20 mouse cellular contexts compared by ENCODE assay signal in the genomic region with DNA sequence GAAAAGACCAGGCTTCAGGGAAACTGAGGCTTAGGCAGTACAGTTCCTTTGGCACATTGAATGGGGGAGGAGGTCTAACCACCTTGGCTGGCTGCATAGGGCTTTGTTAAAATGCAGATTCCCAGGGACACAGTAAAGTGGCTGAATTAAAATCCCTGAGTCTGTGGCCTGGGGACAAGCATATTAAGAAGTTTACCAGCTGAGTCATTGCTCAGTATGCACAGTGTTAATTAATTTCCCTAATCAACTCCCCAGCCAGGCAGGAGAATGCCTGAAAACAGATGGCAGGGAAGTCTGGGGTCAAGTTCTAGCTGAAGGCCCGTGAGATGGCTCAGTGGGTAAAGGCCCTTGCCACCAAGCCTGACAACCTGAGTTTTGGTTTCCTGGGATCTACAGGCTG. TPM values are rescaled to one million over a fixed set of nuclear protein-coding genes. Genes with fewer than 3 reads are reported as not detected.
DNase-seq lines count a peak whose midpoint lies in the region; ATAC-seq and TF ChIP-seq lines count a peak whose summit lies in the region.
"Had no signal": no experiment of that assay in that cellular context is flagged by ENCODE, and none has a peak within 500 bp of the region (broad histone marks: within the 10 kb centered on the region; RNA-seq: fewer than 3 reads in every experiment).

No protein-coding gene starts in this region.

- no peak overlapping the region for H3K27ac ChIP-seq in forebrain, embryonic 11.5 days (ENCODE audit: low read depth, low read length)
- no peak overlapping the region for H3K27ac ChIP-seq in forebrain, embryonic 10.5 days
- no peak overlapping the region for H3K27ac ChIP-seq in kidney, adult 2 months (ENCODE audit: insufficient read depth, low read depth, low read length)
- H3K27ac ChIP-seq in liver, embryonic 11.5 days (ENCODE audit: low read depth, low read length), result no peak overlapping the region
- H3K27ac ChIP-seq: embryonic facial prominence, embryonic 12.5 days; heart, adult 2 months; hindbrain, embryonic 10.5 days; hindbrain, embryonic 14.5 days had no signal

- H3K4me3 ChIP-seq in forebrain, embryonic 11.5 days (ENCODE audit: low read depth, low read length), result no peak overlapping the region
- H3K4me3 ChIP-seq in forebrain, embryonic 10.5 days, result no peak overlapping the region
- H3K4me3 ChIP-seq in kidney, adult 2 months (ENCODE audit: insufficient read depth, low read depth, low read length), result no peak overlapping the region
- no peak overlapping the region for H3K4me3 ChIP-seq in liver, embryonic 11.5 days (ENCODE audit: low read depth, low read length)
- H3K4me3 ChIP-seq: embryonic facial prominence, embryonic 12.5 days; heart, adult 2 months; heart, embryonic 12.5 days; hindbrain, embryonic 10.5 days had no signal

- TF ChIP-seq POLR2A in kidney, adult 2 months (IDR thresholded peaks at IDR 0.05; ENCODE audit: low read depth, low read length), result no peak

- TF ChIP-seq CTCF in kidney, adult 2 months (conservative IDR thresholded peaks at IDR 0.05; ENCODE audit: insufficient read depth, insufficient read length, low read depth, low read length), result no peak

- 0 out of 2 replicates have a peak, but pooled peaks have one; percentile 30 for ATAC-seq in forebrain, embryonic 11.5 days (replicated peaks; ENCODE audit: low FRiP score)
- ATAC-seq in liver, embryonic 11.5 days (replicated peaks; ENCODE audit: low FRiP score), result no peak
- ATAC-seq: CD4-positive, CD25-positive, alpha-beta regulatory T cell, adult 4 months had no signal

- no peak overlapping the region for H3K4me2 ChIP-seq in forebrain, embryonic 11.5 days (ENCODE audit: low read depth, low read length, severe bottlenecking)
- H3K4me2 ChIP-seq in liver, embryonic 11.5 days, result no peak overlapping the region
- H3K4me2 ChIP-seq: embryonic facial prominence, embryonic 12.5 days; heart, embryonic 12.5 days; hindbrain, embryonic 14.5 days had no signal

- no peak for DNase-seq in forebrain, embryonic 11.5 days (ENCODE audit: low spot score)
- no peak for DNase-seq in forebrain, embryonic 10.5 days (ENCODE audit: extremely low spot score, low spot score)
- peak; percentile 29 for DNase-seq in kidney, adult 2 months
- DNase-seq in kidney, postnatal 10 days, result no peak
- peak; percentile 96 for DNase-seq in Muller cell, postnatal 12 days (ENCODE audit: inconsistent ontology term)
- peak; percentile 11 for DNase-seq in retina, embryonic 14.5 days (ENCODE audit: low spot score)
- no peak for DNase-seq in liver, embryonic 11.5 days (ENCODE audit: low spot score)
- DNase-seq: adrenal gland, postnatal 10 days; B cell, adult 2 months; cerebellum, adult 11-12 months; cerebellum, adult 9-10 months; cerebellum, postnatal 25 days; gastrocnemius, postnatal 10 days; heart, adult 2 months had no signal

- H3K4me1 ChIP-seq in forebrain, embryonic 11.5 days (replicated peaks; ENCODE audit: control insufficient read depth, insufficient read depth, low read length), result peaks cover 5% of the 10 kb centered on the region; the same call in 1 of the 2 replicates
- H3K4me1 ChIP-seq in forebrain, embryonic 10.5 days, result peaks cover 24% of the 10 kb centered on the region
- no peaks in the 10 kb centered on the region for H3K4me1 ChIP-seq in kidney, adult 2 months (ENCODE audit: control insufficient read depth, insufficient read depth, low read length)
- no peaks in the 10 kb centered on the region for H3K4me1 ChIP-seq in liver, embryonic 11.5 days (replicated peaks; ENCODE audit: control insufficient read depth, insufficient read depth, low read length)
- H3K4me1 ChIP-seq: embryonic facial prominence, embryonic 12.5 days had no signal

- H3K27me3 ChIP-seq in forebrain, embryonic 11.5 days (ENCODE audit: control insufficient read depth, insufficient read depth, low read length), result no peaks in the 10 kb centered on the region
- no peaks in the 10 kb centered on the region for H3K27me3 ChIP-seq in forebrain, embryonic 10.5 days (ENCODE audit: poor library complexity, severe bottlenecking)
- H3K27me3 ChIP-seq in kidney, adult 2 months (replicated peaks; ENCODE audit: control insufficient read depth, insufficient read depth, low read length), result no peaks in the 10 kb centered on the region
- H3K27me3 ChIP-seq in liver, embryonic 11.5 days (replicated peaks; ENCODE audit: control insufficient read depth, insufficient read depth, low read length), result no peaks in the 10 kb centered on the region
- H3K27me3 ChIP-seq: embryonic facial prominence, embryonic 12.5 days; heart, embryonic 12.5 days had no signal

- no peaks in the 10 kb centered on the region for H3K36me3 ChIP-seq in forebrain, embryonic 11.5 days (ENCODE audit: control insufficient read depth, insufficient read depth, low read length)
- H3K36me3 ChIP-seq in forebrain, embryonic 10.5 days (replicated peaks), result no peaks in the 10 kb centered on the region
- H3K36me3 ChIP-seq in kidney, adult 2 months (ENCODE audit: control insufficient read depth, insufficient read depth, low read length), result no peaks in the 10 kb centered on the region
- H3K36me3 ChIP-seq in liver, embryonic 11.5 days (ENCODE audit: control insufficient read depth, insufficient read depth, low read length), result no peaks in the 10 kb centered on the region
- H3K36me3 ChIP-seq: embryonic facial prominence, embryonic 12.5 days; G1E; heart, embryonic 12.5 days; hindbrain, embryonic 10.5 days had no signal

- 31% methylated on average over 1 of the region's 1 CpGs for WGBS in forebrain, embryonic 11.5 days
- 50% methylated on average over 1 of the region's 1 CpGs for WGBS in forebrain, embryonic 10.5 days
- 45% methylated on average over 1 of the region's 1 CpGs for WGBS in kidney, adult 2 months
- WGBS in liver, embryonic 11.5 days, result 69% methylated on average over 1 of the region's 1 CpGs

- H3K9ac ChIP-seq in forebrain, embryonic 11.5 days (ENCODE audit: low read length), result no peak overlapping the region
- no peak overlapping the region for H3K9ac ChIP-seq in liver, embryonic 11.5 days (ENCODE audit: low read depth, low read length)
- H3K9ac ChIP-seq: embryonic facial prominence, embryonic 12.5 days; heart, embryonic 12.5 days; hindbrain, embryonic 14.5 days had no signal

- H3K9me3 ChIP-seq in forebrain, embryonic 11.5 days (ENCODE audit: control insufficient read depth, low read length), result no peaks in the 10 kb centered on the region
- no peaks in the 10 kb centered on the region for H3K9me3 ChIP-seq in forebrain, embryonic 10.5 days
- no peaks in the 10 kb centered on the region for H3K9me3 ChIP-seq in liver, embryonic 11.5 days (ENCODE audit: control insufficient read depth, low read length)
- H3K9me3 ChIP-seq: embryonic facial prominence, embryonic 12.5 days; G1E; heart, embryonic 12.5 days; hindbrain, embryonic 10.5 days had no signal

RNA-seq across cellular contexts. Expression of a gene that starts 15.2 kb away (rescaled TPM):
- 0.72 and 0.88 TPM in 2 replicates for polyA plus RNA-seq in forebrain, embryonic 11.5 days (2014; fragmentation: Nextera tagmentation; extraction: Ambion mirVana)
- 0.26 and 0.60 TPM in 2 replicates for polyA plus RNA-seq in forebrain, embryonic 10.5 days (2016; fragmentation: Nextera tagmentation; extraction: Ambion mirVana)
- polyA plus RNA-seq in kidney, adult 2 months (2012; rRNA removed), result 2.9 and 3.2 TPM in 2 replicates
- 0.35 and 1.0 TPM in 2 replicates for polyA plus RNA-seq in liver, embryonic 11.5 days (2014; fragmentation: Nextera tagmentation; extraction: Ambion mirVana)
- polyA plus RNA-seq: G1E had no signal

Comparison
In these comparisons a context has a peak if more than half of its experiments do, and no peak if none do; other contexts are left out.
1. DNase-seq: peak in kidney, adult 2 months (single experiment), Muller cell, postnatal 12 days (single experiment) and retina, embryonic 14.5 days (single experiment); none in forebrain, embryonic 11.5 days (single experiment), forebrain, embryonic 10.5 days (single experiment), kidney, postnatal 10 days (single experiment) and liver, embryonic 11.5 days (single experiment).